Mouse (Mus musculus): Measurements from ENCODE around the gene Mogat2. TPM values are rescaled to one million over a fixed set of nuclear protein-coding genes. Genes with fewer than 3 reads are reported as not detected.

Mogat2 gene
- polyA plus RNA-seq, 1 experiment from 2014 or later = 5.3 TPM

GRCm38 (mm10) chr7:99214621-99215185 is 23.7 kb downstream of the Mogat2 start:
- 76% methylated on average over 10 of the region's 10 CpGs for WGBS
- no peak for ATAC-seq (ENCODE audit: insufficient number of reproducible peaks, insufficient read depth, low FRiP score, low TSS enrichment)

DNA sequence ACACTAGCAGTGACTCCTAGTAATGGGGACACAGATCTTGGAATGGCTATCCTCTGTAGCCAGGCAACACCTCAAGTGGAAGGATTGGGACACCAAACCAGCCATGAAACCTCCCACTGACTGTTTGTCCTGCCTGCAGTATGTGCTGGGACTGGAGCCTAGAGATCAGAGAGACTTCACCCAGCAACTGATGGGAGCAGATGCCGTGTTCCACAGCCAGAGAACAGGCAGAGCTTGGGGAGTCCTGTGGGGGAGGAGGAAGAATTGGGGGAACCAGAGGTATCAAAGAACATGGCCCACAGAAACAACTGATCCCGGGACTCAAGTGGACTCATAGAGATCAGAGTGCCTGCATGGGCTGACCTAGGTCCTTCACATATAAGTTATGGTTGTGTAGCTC is 24.7 kb downstream of the Mogat2 start:
- Histone ChIP-seq H3K4me2 (replicated peaks) (no peak overlapping the region), H3K9ac (no peak overlapping the region), H3K4me3 (no peak overlapping the region), H3K36me3 (no peaks in the 10 kb centered on the region), H3K4me1 (0 out of 2 replicates have a peak, but pooled peaks cover 10% of the 10 kb centered on the region), H3K27me3 (no peaks in the 10 kb centered on the region), H3K27ac (no peak overlapping the region), H3K9me3 (no peaks in the 10 kb centered on the region)
- no peak for ATAC-seq (ENCODE audit: insufficient number of reproducible peaks, insufficient read depth, low FRiP score, low TSS enrichment)
- 82% methylated on average over 2 of the region's 2 CpGs for WGBS

More at GRCm38 (mm10) chr7:99214621-99215185, 23.7 kb downstream of the Mogat2 start:
- no peak overlapping the region for H3K4me2 ChIP-seq (replicated peaks)
- no peak overlapping the region for H3K9ac ChIP-seq
- H3K27ac ChIP-seq = no peak overlapping the region
- H3K27me3 ChIP-seq = no peaks in the 10 kb centered on the region
- no peaks in the 10 kb centered on the region for H3K36me3 ChIP-seq
- no peaks in the 10 kb centered on the region for H3K9me3 ChIP-seq
- 0 out of 2 replicates have a peak, but pooled peaks cover 10% of the 10 kb centered on the region for H3K4me1 ChIP-seq
- no peak overlapping the region for H3K4me3 ChIP-seq

GRCm38 (mm10) chr7:99213056-99213455 is 25.4 kb downstream of the Mogat2 start:
- no peaks in the 10 kb centered on the region for H3K9me3 ChIP-seq
- no peak overlapping the region for H3K4me2 ChIP-seq (replicated peaks)
- H3K27ac ChIP-seq = no peak overlapping the region
- no peak overlapping the region for H3K9ac ChIP-seq
- H3K4me3 ChIP-seq = no peak overlapping the region
- no peaks in the 10 kb centered on the region for H3K27me3 ChIP-seq
- no peaks in the 10 kb centered on the region for H3K36me3 ChIP-seq
- 87% methylated on average over 1 of the region's 1 CpGs for WGBS
- H3K4me1 ChIP-seq = 0 out of 2 replicates have a peak, but pooled peaks cover 10% of the 10 kb centered on the region
- ATAC-seq (ENCODE audit: insufficient number of reproducible peaks, insufficient read depth, low FRiP score, low TSS enrichment) = no peak

DNA sequence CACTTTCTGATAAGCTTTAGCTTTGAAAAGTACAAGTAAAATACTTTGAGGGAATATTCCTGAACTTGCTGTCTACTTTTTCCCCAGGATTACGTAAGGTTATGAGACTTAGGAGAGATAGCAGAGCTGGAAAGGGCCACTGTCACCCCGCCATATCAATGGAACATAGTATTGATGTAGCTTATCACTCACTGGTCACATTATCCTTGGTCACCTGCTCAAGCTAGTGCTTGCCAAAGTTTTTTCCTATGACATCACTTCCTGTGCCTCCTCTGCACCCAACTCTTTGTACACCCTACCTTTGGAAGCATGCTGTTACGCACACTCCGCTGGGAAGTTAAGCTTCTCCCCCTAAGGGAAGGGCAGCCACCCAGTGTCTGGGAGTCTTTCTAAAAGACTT is 29.7 kb downstream of the Mogat2 start:
- 87% methylated on average over 4 of the region's 4 CpGs for WGBS
- H3K9ac ChIP-seq = no peak overlapping the region
- no peaks in the 10 kb centered on the region for H3K36me3 ChIP-seq
- H3K4me2 ChIP-seq (replicated peaks) = no peak overlapping the region
- H3K4me3 ChIP-seq = no peak overlapping the region
- ATAC-seq (ENCODE audit: insufficient number of reproducible peaks, insufficient read depth, low FRiP score, low TSS enrichment) = no peak
- H3K4me1 ChIP-seq = no peaks in the 10 kb centered on the region
- no peaks in the 10 kb centered on the region for H3K9me3 ChIP-seq
- H3K27ac ChIP-seq = no peak overlapping the region
- no peaks in the 10 kb centered on the region for H3K27me3 ChIP-seq

DNA sequence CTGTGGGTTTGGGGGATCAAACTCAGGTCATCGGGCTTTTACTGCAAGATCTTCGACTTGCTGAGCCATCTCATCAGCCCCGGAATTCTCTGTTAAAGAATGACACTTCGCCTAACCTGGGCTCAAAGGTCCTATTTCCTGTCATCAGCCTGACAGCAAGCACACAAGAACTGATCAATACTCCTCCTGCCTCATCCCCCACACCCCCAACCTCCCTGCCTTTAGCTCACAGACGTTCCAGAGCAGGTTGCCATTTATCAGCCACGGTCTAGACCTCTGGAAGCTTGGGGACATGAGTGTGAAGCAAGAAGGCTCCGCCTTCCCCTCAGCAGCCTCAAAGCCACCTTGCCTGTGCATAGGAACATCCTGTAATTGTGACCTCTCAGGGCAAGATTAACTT is 32.1 kb downstream of the Mogat2 start:
- Histone ChIP-seq H3K9ac (no peak overlapping the region), H3K27me3 (no peaks in the 10 kb centered on the region), H3K9me3 (no peaks in the 10 kb centered on the region), H3K4me1 (no peaks in the 10 kb centered on the region), H3K4me3 (no peak overlapping the region), H3K36me3 (no peaks in the 10 kb centered on the region), H3K27ac (no peak overlapping the region), H3K4me2 (replicated peaks) (no peak overlapping the region)
- no peak for ATAC-seq (ENCODE audit: insufficient number of reproducible peaks, insufficient read depth, low FRiP score, low TSS enrichment)
- 83% methylated on average over 7 of the region's 7 CpGs for WGBS

DNA sequence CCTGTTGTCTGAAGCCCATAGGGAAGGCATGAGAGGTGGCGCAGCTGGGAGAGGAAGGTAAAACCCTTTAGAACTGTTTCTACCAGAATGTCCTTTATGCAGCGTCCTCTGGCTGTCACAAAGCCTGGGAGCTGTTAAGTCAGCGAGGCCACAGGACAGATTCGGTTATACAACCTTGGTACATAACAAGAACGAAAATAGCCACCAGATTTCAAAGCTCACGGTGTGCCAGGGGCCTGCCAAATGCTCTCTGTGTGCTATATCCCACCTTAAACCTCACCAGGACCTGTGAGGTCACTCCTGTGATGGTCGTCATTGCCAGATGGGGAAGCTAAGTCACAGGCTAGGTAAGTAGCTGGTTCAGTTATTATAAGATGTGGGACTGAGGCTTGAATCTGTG is 36.3 kb downstream of the Mogat2 start:
- H3K4me2 ChIP-seq (replicated peaks) = no peak overlapping the region
- no peak overlapping the region for H3K9ac ChIP-seq
- no peaks in the 10 kb centered on the region for H3K27me3 ChIP-seq
- H3K4me1 ChIP-seq = no peaks in the 10 kb centered on the region
- no peaks in the 10 kb centered on the region for H3K36me3 ChIP-seq
- 80% methylated on average over 7 of the region's 7 CpGs for WGBS
- ATAC-seq (ENCODE audit: insufficient number of reproducible peaks, insufficient read depth, low FRiP score, low TSS enrichment) = no peak
- H3K4me3 ChIP-seq = no peak overlapping the region
- no peaks in the 10 kb centered on the region for H3K9me3 ChIP-seq
- no peak overlapping the region for H3K27ac ChIP-seq

- ATAC-seq (ENCODE audit: insufficient number of reproducible peaks, insufficient read depth, low FRiP score, low TSS enrichment) = no peak
- Histone ChIP-seq H3K36me3 (no peaks in the 10 kb centered on the region), H3K4me2 (replicated peaks) (no peak overlapping the region), H3K9ac (no peak overlapping the region), H3K4me3 (no peak overlapping the region), H3K4me1 (no peaks in the 10 kb centered on the region), H3K27me3 (no peaks in the 10 kb centered on the region), H3K9me3 (no peaks in the 10 kb centered on the region), H3K27ac (no peak overlapping the region)
- WGBS = 40% methylated on average over 4 of the region's 4 CpGs
Observed at GRCm38 (mm10) chr7:99200290-99200689, 38.1 kb downstream of the Mogat2 start.

DNA sequence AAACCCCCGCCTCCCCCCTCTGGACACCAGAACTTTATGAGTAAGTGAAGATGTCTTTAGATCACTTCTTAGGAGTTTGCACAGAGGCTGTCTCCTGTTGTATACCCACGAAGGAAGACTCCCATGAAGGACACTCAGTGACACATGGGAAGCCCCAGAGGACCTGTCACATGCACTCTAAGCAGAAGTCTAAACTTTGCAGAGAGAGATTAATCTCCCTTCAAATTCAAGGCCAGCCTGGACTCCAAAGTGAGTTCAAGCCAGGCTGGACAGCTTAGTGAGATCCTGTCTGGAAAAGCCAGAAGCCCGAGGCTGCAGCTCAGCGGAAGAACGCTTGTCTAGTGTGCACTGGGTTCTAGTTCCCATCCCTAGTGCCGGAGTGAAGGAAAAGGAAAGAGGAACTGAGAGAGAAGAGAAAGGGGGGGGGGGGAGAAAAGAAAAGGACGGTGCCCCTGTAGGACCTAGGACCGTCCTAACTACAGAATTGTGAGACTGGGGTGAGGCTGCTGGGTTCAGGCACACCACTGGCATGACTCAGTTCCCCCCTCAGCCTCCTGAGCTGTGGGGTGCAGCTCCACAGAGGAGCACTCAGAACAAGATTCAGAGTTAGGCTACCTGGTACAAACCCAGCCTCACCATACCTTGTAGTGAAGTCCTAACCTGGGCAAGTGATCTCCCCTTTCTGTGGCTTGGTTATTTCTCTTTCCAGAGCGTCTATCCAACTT is 38.8 kb downstream of the Mogat2 start:
- H3K36me3 ChIP-seq = no peaks in the 10 kb centered on the region
- H3K9me3 ChIP-seq = no peaks in the 10 kb centered on the region
- no peak for ATAC-seq (ENCODE audit: insufficient number of reproducible peaks, insufficient read depth, low FRiP score, low TSS enrichment)
- no peak overlapping the region for H3K4me2 ChIP-seq (replicated peaks)
- no peaks in the 10 kb centered on the region for H3K27me3 ChIP-seq
- H3K27ac ChIP-seq = no peak overlapping the region
- no peaks in the 10 kb centered on the region for H3K4me1 ChIP-seq
- 83% methylated on average over 9 of the region's 9 CpGs for WGBS
- no peak overlapping the region for H3K9ac ChIP-seq
- H3K4me3 ChIP-seq = no peak overlapping the region

DNA sequence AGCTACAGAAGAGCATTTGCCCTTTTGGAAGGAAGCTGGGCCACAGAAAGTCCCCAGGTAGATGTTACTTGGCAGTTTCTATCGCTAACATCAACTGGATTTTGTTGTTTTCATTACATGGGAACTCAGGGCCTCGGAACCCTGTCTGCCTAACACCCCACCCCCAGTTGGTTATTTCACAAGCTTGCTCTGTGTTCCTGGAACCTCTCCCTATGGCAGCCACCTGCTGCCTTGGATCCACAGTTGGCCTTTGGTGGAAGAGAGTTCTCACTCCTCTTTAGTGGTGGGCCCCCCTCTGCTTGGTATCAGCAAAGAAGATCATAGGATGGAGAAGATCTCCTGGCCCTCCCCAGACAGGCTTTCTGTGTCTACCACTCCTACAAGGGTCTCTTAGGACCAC is 39.6 kb downstream of the Mogat2 start:
- no peak overlapping the region for H3K4me3 ChIP-seq
- no peak overlapping the region for H3K9ac ChIP-seq
- H3K27ac ChIP-seq = no peak overlapping the region
- 82% methylated on average over 2 of the region's 2 CpGs for WGBS
- H3K27me3 ChIP-seq = no peaks in the 10 kb centered on the region
- H3K4me1 ChIP-seq = no peaks in the 10 kb centered on the region
- H3K9me3 ChIP-seq = no peaks in the 10 kb centered on the region
- no peaks in the 10 kb centered on the region for H3K36me3 ChIP-seq
- no peak overlapping the region for H3K4me2 ChIP-seq (replicated peaks)
- ATAC-seq (ENCODE audit: insufficient number of reproducible peaks, insufficient read depth, low FRiP score, low TSS enrichment) = no peak

DNA sequence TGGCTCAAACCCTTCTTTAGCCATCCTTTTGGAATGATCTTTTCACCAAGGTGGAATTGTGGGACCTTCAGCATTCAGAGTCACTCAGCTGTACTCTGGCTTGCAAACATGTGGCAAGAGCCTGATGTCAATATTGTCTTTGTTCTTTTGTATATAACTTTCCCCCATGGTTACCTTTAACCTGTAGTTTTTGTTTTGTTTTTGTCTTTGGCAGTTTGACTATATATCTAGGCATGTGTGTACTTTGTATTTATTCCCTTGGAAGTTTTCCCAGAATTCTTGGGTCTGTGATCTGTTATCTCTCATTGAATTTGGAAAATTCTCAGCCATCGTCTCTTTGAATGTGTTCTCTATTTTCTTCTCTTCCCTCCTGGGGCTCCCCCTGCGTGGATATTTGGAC is 43.9 kb downstream of the Mogat2 start:
- Histone ChIP-seq H3K4me3 (no peak overlapping the region), H3K36me3 (no peaks in the 10 kb centered on the region), H3K4me2 (replicated peaks) (no peak overlapping the region), H3K27me3 (no peaks in the 10 kb centered on the region), H3K4me1 (no peaks in the 10 kb centered on the region), H3K9ac (no peak overlapping the region), H3K9me3 (no peaks in the 10 kb centered on the region), H3K27ac (no peak overlapping the region)
- WGBS = 65% methylated on average over 2 of the region's 2 CpGs
- no peak for ATAC-seq (ENCODE audit: insufficient number of reproducible peaks, insufficient read depth, low FRiP score, low TSS enrichment)

DNA sequence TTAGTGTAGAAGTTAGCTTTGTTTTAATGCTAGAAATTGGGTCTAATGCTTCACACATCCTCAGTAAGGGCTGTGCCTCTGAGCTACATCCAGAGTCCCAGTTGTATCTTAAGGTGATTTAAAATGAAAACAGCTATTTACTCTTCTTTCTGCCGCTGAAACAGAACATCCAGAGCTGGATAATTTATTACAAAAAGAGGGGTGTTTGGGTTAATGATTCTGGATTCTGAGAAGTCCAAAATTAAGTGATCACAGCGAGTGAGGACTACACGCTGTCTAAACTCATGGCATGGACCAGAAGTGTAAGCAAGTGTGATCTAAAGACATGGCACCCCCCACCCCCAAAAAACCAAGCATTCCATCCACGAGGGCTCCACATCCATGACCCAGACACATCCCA is 44.5 kb downstream of the Mogat2 start:
- Histone ChIP-seq H3K4me2 (replicated peaks) (no peak overlapping the region), H3K4me3 (no peak overlapping the region), H3K27ac (no peak overlapping the region), H3K4me1 (no peaks in the 10 kb centered on the region), H3K27me3 (no peaks in the 10 kb centered on the region), H3K9me3 (no peaks in the 10 kb centered on the region), H3K36me3 (no peaks in the 10 kb centered on the region), H3K9ac (no peak overlapping the region)
- ATAC-seq (ENCODE audit: insufficient number of reproducible peaks, insufficient read depth, low FRiP score, low TSS enrichment) = no peak
- WGBS = 87% methylated on average over 4 of the region's 4 CpGs

GRCm38 (mm10) chr7:99191411-99191810 is 47.0 kb downstream of the Mogat2 start:
- Histone ChIP-seq H3K4me1 (no peaks in the 10 kb centered on the region), H3K9ac (no peak overlapping the region), H3K36me3 (no peaks in the 10 kb centered on the region), H3K4me3 (no peak overlapping the region), H3K27ac (no peak overlapping the region), H3K4me2 (replicated peaks) (no peak overlapping the region), H3K9me3 (no peaks in the 10 kb centered on the region), H3K27me3 (no peaks in the 10 kb centered on the region)
- no peak for ATAC-seq (ENCODE audit: insufficient number of reproducible peaks, insufficient read depth, low FRiP score, low TSS enrichment)

Measured in embryonic facial prominence, embryonic 12.5 days (tissue).